Mouse (Mus musculus) ES-CJ7 (cell line): ENCODE data around the gene Pfdn6.

Experiments used
- DNase-seq: peaks from one replicate; pipeline ENCODE4 v3.0.0; 2011; ENCODE audit warnings: low read depth, low spot score

Gene Pfdn6

DNA sequence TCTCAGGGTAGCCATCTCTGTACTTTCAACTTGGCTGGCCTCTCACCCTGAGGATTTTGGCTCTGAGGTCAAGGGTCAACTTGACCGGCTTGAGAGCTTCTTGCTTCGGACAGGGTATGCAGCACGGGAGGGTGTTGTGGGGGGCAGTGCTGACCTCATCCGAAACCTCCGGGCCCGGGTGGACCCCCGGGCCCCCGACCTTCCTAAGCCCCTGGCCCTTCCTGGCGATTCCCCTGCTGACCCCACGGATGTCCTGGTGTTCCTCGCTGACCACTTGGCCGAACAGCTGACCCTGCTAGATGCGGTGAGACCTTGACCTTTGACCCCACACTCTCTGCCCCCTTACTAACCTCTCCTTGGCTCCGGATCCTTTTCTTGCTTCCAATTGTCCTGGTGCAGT lies 7.7 kb downstream of the Pfdn6 start:
- DNase-seq: no peak

DNA sequence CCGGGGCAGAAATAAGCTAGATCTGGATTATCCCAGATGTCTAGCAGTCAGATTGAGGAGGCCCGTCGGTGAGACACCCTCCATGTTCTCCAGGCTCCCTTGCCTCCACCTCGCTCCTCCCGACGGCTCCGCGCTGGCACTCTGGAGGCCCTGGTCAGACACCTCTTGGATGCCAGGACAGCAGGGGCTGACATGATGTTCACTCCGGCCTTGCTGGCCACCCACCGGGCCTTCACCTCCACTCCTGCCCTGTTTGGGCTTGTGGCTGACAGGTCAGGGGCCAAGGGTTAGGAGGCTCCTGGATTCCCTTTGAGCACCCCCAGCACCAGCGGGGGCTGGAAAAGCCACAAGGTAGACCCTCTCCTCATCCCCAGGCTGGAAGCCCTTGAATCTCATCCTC lies 8.2 kb downstream of the Pfdn6 start:
- DNase-seq: no peak

DNA sequence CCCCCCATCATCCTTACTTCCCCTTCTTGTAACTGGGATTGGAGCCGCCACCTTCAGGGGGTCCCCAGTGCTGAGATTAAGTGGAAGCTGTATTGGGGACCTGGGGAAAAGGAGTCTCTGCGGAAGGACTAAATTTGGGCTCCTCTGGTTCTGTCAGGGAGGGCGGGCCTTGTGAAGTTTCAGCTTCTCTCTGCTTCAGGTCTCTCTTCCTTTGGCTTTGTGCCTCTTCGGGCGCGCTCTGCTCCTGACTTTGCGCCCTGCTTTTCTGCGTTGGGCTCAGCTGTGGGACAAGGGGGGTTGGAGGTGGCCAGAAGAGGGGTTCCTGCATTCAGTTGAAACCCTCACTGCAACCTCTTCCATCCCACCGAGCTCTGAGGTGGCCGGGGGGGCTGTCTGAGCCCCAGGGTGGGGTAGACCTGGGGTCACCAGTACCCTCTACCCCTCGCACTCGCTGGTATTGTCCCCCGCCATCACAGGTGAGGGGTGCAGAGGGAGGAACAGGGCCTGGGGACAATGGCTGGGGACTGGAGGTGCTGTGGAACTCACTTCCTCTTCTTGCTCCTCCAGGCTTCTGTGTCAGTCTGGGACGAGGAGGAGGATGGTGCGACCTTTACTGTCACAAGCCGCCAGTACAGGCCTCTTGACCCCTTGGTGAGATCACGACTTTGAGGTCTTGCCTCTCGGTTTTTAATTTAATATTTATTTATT lies 8.8 kb downstream of the Pfdn6 start:
- no peak for DNase-seq

DNA sequence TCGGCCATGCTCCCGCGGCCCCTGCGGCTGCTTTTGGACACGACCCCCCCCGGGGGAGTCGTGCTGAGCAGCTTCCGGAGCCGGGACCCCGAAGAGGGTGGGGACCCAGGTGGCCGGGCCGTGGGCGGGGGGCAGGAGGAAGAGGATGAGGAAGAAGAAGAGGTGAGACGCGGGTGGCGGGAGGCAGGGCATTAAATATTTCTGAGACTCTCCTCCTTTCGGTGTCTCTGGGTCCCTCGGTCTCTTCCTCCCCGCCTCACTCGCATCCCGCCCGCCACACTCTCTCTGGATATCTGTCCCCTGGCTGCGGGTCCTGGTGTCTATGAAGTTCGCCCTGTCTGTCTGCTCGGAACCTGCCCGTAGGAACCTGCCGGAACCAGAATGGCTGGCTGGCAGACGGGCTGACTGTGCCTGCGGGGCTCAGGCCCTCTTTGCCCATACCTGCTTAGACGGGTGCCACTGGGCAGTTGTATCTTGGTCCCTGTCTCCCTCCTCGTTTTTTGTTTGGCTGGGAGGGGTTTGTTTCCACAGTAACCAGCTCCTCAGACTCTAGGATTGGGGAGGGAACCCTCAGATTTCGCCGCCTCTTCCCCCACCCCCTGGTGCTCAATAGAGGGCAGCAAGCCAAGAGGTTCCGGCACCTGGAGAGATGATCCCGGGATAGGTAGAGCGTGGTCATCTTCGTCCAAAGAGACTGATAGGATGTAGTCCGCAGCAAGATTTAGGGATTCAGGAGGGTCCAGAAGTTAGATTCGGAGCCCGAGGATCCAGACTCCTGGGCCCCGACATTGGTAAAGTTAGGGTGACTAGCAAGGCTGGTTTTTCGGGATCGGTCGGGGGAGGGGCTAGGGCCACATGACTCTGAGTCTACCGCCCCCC lies 9.6 kb downstream of the Pfdn6 start:
- peak; percentile 87 for DNase-seq

DNA sequence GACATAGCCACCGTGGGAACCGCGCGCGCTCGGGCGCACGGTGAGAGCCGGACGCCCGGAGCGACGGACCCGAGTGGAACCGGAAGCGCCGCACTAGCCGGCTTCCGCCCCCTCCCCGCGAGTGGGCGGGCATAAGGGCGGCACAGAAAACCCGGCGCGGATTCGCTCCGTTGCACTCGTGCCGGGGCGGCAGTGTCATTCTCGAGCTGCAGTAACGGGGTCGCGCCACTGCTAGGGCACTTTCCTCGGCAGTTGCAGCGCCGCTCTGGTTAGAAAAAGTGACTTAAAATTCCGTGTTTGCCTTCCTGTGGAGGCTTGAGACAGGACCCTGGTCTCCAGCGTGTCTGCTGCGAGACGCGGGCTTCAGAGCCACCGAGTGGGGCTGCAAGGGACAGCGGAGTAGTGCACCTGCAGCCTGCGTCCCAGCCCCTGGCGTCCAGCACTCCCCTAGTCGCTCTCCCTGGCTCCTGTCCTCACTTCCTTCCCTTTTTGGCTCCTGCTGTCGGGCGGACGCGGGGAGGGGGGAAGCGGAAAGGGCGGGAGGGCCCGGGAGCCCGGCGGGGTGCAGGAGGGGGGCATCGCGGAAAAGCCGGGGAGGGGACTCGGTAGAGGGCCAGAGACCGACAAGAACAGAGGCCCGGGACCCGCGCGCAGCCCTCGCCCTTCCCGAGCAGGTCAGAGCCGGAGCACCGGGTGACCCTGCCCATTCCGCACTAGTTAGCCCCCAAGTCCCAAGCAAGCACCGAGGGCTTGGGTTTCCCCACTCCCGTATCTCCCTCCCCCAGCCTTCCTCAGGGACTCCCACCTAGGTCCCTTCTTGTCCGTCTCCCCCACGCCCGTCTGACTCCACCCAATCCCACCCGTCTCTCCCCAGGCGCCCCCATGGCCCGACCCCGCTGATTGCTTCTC lies 10.5 kb downstream of the Pfdn6 start, which contains the start of gene Rgl2:
Gene Rgl2 (plus strand): TSS at position 173 of the 909 bp plus-strand sequence.
- peak; percentile 94 for DNase-seq

DNA sequence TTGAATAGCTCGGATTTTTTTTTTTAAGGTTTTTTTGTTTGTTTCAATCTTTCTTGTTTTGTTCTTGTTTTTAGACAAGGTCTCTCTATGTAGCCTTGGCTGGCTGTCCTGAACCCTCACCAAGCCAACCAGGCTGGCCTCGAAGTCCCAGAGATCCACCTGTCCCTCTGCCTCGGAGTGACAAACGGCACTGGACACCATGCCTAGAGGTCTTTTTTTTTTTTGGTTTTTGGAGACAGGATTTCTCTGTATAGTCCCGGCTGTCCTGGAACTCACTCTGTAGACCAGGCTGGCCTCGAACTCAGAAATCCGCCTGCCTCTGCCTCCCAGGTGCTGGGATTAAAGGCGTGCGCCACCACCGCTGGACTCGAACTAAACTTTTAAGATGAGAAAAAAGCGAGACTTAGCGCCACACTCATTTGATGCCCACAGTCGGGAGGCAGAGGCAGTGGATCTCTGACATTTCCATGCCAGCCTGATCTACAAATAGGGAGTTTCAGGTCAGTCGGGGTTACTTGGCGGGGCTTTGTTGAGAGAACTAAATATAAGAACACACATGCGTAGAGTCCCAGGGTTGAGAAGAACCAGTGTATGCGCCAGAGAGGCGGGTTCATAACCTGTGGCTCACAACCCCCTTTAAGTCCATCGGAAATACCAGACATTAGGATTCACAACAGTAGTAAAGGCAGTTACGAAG lies 11.7 kb downstream of the Pfdn6 start:
- DNase-seq: no peak

DNA sequence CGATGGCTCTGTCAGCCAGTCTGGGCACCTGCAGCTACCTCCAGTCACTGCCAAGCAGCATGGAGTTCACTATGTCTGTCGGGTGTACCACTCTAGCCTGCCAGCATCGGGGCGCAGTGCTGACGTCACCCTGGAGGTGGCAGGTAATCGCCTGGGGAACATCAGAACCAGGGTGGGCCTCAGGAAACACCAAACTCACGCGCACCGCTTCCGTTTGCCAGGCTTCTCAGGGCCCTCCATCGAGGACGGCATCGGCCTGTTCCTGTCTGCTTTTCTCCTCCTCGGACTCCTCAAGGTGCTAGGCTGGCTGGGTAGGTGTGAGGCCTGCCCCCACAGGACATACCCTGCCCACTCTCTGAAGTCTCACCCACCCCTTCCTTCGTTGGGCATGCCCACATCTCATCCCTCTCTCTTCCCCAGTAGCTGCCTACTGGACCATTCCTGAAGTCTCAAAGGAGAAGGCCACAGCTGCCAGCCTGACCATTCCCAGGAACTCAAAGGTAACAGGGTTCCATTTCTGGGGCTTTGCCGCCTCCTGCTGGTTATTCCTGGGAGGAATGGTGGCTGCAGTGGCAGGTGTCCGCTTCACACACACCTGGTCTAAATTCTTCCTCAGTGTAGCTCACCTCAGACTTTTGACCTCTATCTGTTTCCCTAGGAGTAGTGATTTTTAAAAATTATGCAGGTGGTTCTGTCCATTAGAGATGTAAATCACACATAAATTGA lies 13.8 kb downstream of the Pfdn6 start:
- DNase-seq: no peak

DNA sequence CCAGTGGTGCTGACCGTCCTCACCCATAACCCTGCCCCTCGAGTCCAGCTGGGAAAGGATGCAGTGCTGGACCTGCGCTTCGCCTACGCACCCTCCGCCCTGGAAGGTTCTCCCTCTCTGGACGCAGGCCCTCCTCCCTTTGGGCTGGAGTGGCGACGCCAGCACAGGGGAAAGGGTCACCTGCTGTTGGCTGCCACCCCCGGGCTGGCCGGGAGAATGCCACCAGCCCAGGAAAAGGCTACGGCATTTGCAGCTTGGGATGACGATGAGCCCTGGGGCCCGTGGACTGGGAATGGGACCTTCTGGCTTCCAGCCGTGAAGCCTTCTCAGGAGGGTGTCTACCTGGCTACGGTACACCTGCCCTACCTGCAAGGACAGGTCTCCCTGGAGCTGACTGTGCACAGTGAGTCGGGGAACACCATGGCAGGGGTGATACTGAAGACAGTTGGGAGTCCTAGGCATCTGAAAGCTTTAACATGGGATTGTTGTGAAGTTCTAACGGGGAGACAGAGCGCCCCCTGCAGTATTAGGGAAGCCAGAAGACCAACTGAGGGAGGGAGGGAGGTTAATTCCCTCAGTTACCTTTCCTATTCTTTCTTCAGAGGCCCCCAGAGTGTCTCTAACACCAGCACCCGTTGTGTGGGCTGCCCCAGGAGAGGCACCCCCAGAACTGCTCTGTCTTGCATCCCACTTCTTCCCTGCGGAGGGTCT lies 14.6 kb downstream of the Pfdn6 start:
- DNase-seq: peak; percentile 61

DNA sequence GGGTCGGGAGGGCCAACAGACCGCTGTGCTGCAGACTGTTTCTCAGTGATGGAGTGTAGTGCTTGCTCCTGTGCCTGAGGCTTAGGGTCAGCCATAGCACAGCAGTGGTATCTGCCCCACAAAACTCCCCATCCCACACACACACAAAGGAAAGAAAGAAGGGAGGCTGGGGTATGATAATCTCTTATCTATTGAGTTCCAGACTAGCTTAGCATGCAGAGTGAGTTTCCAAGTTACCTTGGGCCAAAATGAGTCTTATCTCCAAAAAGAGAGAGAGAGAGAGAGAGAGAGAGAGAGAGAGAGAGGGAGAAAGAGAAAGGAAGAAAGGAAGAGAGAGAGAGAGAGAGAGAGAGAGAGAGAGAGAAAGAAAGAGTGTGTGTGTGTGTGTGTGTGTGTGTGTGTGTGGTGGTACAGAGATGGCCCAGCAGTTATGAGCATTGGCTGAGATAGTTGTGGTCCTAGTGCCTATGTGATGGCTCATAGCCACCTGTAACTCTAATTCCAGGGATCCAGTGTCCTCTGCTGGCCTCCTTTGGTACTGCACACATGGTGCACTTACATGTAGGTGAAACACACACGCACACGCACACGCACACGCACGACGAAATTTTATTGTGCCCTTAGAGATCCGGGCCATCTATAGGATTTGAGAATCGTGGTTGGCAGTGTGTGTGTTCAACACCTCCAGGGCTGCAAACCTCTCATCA lies 15.4 kb downstream of the Pfdn6 start:
- DNase-seq: peak; percentile 83

DNA sequence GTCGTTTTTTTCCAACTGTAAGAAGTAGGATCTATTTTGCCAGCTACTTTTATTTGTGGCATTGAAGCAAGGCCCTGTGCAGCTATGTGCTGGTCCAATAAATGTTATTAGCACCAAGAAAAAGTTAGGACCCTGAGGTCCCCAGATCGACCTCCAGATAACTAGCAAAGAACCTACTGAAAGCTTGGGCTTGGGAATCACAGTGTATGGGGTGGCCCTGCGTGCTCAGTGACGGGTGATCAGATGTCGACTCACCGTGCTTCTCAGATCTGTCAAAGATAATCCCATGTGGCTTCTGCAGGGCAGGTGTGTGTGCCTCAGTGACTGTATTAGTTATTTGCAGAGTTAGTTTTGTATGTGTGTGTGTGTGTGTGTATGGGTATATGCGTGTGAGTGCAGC lies 18.8 kb downstream of the Pfdn6 start:
- no peak for DNase-seq

DNA sequence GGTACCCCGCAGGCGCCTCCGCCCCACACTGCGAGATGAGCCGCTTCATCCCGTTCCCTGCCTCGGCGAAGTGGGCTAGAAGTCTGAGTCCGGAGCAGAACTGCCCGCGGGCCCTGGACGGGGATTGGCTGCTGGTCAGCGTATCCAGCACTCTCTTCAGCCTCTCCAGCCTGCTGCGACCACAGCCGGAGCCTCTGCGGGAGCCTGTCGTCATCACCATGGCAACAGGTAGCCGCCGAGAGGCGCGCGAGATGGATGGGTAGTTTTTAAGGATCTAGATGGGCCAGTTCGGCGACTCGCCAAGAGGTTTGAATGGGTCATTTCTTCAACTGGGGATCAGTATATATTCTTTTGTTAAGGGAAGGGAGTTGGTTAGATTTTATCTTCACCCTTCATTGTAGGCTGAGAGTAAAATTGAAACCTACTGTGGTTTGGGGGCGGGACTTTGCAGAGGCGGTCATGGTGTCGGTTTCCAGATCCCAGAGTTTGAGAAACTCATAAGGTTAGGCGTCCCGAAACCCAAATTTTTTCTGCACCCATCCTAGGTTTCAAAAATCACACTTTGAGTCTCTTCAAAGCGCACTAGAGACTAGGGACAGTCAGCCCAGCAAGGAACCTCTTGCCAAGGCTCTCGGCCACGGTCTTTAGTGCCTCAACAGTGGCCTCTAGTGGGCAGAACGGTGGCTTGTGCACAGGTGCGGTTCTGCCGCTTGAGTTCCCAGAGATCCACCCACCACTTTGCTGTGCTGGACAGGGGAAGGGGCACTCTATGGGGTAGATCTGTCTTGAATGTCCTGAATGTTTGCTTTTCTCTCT lies 19.7 kb downstream of the Pfdn6 start:
- DNase-seq: peak; percentile 86

DNA sequence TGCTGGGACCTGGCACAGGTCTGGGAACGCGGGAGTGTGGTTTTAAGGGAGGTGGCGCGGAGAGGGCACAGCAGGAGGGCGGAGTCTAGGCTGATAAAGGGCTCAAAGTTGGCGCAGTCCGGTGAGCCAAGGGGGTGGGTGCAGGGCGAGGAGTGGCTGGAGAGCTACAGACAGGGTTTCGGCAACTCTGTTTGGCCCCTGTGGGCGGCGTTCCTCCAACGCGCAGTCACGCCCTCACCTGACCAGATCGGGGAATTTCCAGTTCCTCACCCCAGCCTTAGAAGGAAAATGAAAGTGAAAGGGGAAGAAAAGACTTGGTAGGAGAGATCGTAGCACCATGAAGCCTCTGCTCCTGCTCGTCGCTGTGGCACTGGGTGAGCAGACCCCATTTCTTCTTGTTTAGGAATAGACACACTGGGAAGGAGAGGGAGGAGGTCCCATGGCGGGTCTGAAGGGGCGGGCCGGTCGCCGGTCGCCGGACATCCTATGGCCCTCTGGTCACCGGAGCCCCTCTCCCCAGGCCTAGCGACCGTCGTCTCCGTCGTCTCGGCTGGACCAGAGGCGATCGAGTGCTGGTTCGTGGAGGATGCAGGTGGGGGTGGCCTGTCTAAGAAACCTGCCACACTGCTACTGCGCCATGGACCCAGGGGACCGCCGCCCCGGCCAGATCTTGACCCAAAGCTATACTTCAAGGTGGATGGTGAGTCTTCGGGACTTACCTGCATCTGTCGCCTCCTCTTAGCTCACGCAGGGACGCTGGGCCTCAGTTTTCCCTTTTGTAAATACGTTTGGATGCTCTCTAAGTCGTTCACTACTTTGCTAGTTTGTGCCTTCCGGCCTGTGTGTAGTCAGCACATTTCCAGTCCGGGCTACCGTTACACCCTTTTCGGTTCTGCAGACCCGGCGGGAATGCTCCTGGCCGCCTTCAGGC lies 20.5 kb downstream of the Pfdn6 start:
- peak; percentile 86 for DNase-seq

DNA sequence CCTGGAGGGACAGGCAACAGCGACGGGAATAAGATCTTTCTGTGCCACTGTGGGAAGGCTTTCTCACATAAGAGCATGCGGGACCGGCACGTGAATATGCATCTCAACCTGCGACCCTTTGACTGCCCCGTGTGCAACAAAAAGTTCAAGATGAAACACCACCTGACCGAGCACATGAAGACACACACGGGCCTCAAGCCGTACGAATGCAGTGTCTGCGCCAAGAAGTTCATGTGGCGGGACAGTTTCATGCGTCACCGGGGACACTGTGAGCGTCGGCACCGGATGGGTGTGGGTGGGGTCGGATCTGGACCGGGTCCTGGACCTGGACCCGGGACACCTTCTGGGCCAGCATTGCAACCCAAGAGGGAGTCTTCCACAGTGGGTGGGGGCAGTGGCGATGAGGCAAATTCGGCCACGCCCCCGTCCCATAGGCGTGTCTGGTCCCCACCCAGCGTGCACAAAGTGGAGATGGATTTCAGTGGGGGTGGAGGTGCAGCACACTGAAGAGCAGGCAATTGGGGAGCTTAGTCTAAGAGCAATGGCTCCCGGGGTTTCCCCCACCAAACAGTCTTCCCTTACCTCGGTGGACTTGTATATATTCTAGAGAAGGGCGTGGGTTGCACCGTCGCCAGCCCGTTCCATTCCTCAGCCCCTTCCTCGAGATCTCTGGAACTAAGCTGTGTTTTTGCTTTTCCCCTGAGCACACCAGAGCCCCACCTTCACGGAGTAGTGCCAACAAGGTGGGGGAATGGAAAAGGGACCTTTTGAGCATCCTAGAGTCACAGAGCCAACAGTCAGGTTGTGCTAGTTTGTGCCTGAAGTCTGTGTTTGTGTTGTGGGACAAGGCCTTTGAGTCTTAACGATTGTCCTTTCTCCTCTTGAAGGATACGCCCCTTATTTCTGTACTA lies 21.6 kb downstream of the Pfdn6 start:
- peak; percentile 65 for DNase-seq

DNA sequence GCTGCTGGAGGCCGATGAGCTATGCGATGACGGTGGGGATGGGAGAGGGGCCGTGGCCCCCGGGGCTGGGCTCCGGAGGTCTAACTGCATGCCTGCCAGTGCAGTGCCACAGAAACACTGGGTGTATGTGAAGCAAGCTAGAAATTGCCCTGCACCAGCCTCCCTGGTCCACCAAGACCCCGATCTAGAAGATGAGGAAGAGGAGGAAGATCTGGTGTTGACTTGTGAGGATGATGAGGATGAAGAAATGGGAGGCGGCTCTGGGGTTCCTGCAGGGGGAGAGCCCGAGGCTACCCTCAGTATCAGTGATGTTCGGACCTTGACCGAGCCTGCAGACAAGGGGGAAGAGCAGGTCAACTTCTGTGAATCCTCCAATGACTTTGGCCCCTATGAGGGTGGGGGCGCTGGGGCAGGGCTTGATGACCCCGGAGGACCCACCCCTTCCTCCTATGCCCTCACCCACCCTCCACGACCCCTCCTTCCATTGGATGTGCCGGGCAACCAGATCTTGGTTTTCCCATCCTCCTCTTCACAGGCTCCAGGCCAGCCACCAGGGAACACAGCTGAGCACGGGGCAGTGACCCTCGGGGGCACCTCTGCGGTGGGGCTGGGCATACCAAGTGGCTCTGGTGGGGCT lies 22.4 kb downstream of the Pfdn6 start:
- DNase-seq: no peak

DNA sequence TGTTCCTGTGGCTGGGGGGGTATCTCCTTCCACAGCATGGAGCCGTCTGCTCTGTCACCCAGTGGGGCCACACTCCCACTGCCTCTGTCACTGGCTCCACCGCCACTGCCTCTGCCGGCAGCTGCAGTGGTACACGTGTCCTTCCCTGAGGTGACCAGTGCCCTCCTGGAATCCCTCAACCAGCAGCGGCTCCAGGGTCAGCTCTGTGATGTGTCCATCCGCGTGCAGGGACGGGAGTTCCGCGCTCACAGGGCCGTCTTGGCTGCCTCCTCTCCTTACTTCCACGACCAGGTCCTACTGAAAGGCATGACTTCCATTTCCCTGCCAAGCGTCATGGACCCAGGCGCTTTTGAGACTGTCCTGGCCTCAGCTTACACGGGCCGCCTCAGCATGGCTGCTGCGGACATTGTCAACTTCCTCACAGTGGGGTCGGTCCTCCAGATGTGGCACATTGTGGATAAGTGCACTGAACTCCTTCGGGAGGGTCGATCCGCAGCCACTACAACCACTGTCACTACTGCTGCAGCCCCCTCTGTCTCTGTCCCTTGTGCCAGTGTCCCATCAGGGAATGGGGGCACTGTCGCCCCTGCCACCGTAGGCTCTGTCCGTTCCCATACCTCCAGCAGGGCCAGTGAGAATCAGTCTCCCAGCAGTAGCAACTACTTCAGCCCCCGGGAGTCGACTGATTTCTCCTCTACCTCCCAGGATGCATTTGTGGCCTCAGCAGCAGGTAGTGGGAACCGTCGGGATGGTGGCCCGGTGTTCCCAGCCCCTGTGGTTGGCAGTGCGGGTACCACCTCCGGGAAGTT lies 23.1 kb downstream of the Pfdn6 start:
- no peak for DNase-seq
